Mouse (Mus musculus) central nervous system, embryonic 14 days (tissue): Measurements from ENCODE around the gene BC030500. TPM values are rescaled to one million over a fixed set of nuclear protein-coding genes. Genes with fewer than 3 reads are reported as not detected.

ENCODE experiments used
- polyA plus RNA-seq: library from polyadenylated mRNA; depleted of rRNA; stranded (reverse); fragments of >200 nt; gene quantifications from 2 replicates; pipeline ENCODE4 v1.2.3, GENCODE M21; 2012; rRNA removed

Gene BC030500
- polyA plus RNA-seq, result 10.3 and 11.6 TPM in 2 replicates

GRCm38 (mm10) chr8:58911677-58912076, at the start of gene BC030500:
Gene BC030500 (plus strand): TSS chr8:58911755.

GRCm38 (mm10) chr8:58912196-58912839, 763 bp downstream of the BC030500 start, which contains the start of gene Galntl6:
Gene Galntl6 (minus strand): TSS chr8:58912640.

Other genes starting within 250 kb of the BC030500 start
- 5.1 and 5.7 TPM in 2 replicates for gene Galntl6, start 885 bp downstream of the BC030500 start, polyA plus RNA-seq